Mouse (Mus musculus): ENCODE data around the gene Hist1h2bk.
"Not testable (repeated sequence)": the region's sequence is repeated elsewhere in the genome, so short reads cannot be mapped to it uniquely, and the experiment has no call there.

Hist1h2bk gene

GRCm38 (mm10) chr13:22035267-22036148, at the start of gene Hist1h2bk, which contains the start of gene Hist1h2ah:
Hist1h2bk (plus strand) TSS chr13:22035870.
Hist1h2ah (minus strand) TSS chr13:22035568.
- peak within 1 kb of the TSS; percentile 77 for H3K4me3 ChIP-seq (replicated peaks; ENCODE audit: low read length)
- H3K9me3 ChIP-seq (ENCODE audit: low read length); H3K36me3 ChIP-seq (ENCODE audit: insufficient read depth, low read length); H3K27me3 ChIP-seq (ENCODE audit: insufficient read depth, low read length): not testable (repeated sequence)
- H3K4me1 ChIP-seq (replicated peaks; ENCODE audit: low read depth, low read length): peaks cover 56% of the 10 kb centered on the region

GRCm38 (mm10) chr13:21992550-21992949, 43.1 kb upstream of the Hist1h2bk start:
- Histone ChIP-seq H3K4me3 (replicated peaks; ENCODE audit: low read length) (no peak overlapping the region), H3K27me3 (ENCODE audit: insufficient read depth, low read length) (peaks cover 22% of the 10 kb centered on the region), H3K36me3 (ENCODE audit: insufficient read depth, low read length) (no peaks in the 10 kb centered on the region), H3K9me3 (ENCODE audit: low read length) (peaks cover 6% of the 10 kb centered on the region; the same call in 1 of the 2 replicates), H3K4me1 (replicated peaks; ENCODE audit: low read depth, low read length) (peaks cover 43% of the 10 kb centered on the region)
- TF ChIP-seq NANOG (IDR thresholded peaks at IDR 0.05; ENCODE audit: borderline replicate concordance, low read length) (no peak), CTCF (conservative IDR thresholded peaks at IDR 0.05; ENCODE audit: low read length) (no peak), POU5F1 (IDR thresholded peaks at IDR 0.05; ENCODE audit: borderline replicate concordance, low read length) (no peak)

GRCm38 (mm10) chr13:21993957-21994738, 41.5 kb upstream of the Hist1h2bk start:
- Histone ChIP-seq H3K27me3 (ENCODE audit: insufficient read depth, low read length) (peaks cover 38% of the 10 kb centered on the region), H3K4me1 (replicated peaks; ENCODE audit: low read depth, low read length) (peaks cover 52% of the 10 kb centered on the region), H3K9me3 (ENCODE audit: low read length) (peaks cover 6% of the 10 kb centered on the region; the same call in 1 of the 2 replicates), H3K36me3 (ENCODE audit: insufficient read depth, low read length) (no peaks in the 10 kb centered on the region), H3K4me3 (replicated peaks; ENCODE audit: low read length) (peak overlapping the region; percentile 78)
- TF ChIP-seq CTCF (conservative IDR thresholded peaks at IDR 0.05; ENCODE audit: low read length): no peak

GRCm38 (mm10) chr13:21994896-21995295, 40.8 kb upstream of the Hist1h2bk start:
- H3K4me3 ChIP-seq (replicated peaks; ENCODE audit: low read length): peak overlapping the region; percentile 78
- H3K27me3 ChIP-seq (ENCODE audit: insufficient read depth, low read length): peaks cover 45% of the 10 kb centered on the region
- H3K9me3 ChIP-seq (ENCODE audit: low read length): peaks cover 6% of the 10 kb centered on the region; the same call in 1 of the 2 replicates
- no peaks in the 10 kb centered on the region for H3K36me3 ChIP-seq (ENCODE audit: insufficient read depth, low read length)
- TF ChIP-seq CTCF (conservative IDR thresholded peaks at IDR 0.05; ENCODE audit: low read length) (no peak), POU5F1 (IDR thresholded peaks at IDR 0.05; ENCODE audit: borderline replicate concordance, low read length) (no peak), NANOG (IDR thresholded peaks at IDR 0.05; ENCODE audit: borderline replicate concordance, low read length) (no peak)
- H3K4me1 ChIP-seq (replicated peaks; ENCODE audit: low read depth, low read length): peaks cover 52% of the 10 kb centered on the region

- H3K9me3 ChIP-seq (ENCODE audit: low read length): peaks cover 6% of the 10 kb centered on the region; the same call in 1 of the 2 replicates
- peaks cover 52% of the 10 kb centered on the region for H3K4me1 ChIP-seq (replicated peaks; ENCODE audit: low read depth, low read length)
- no peaks in the 10 kb centered on the region for H3K36me3 ChIP-seq (ENCODE audit: insufficient read depth, low read length)
- H3K27me3 ChIP-seq (ENCODE audit: insufficient read depth, low read length): peaks cover 49% of the 10 kb centered on the region
- no peak for TF ChIP-seq CTCF (conservative IDR thresholded peaks at IDR 0.05; ENCODE audit: low read length)
- no peak for TF ChIP-seq NANOG (IDR thresholded peaks at IDR 0.05; ENCODE audit: borderline replicate concordance, low read length)
- no peak for TF ChIP-seq POU5F1 (IDR thresholded peaks at IDR 0.05; ENCODE audit: borderline replicate concordance, low read length)
- H3K4me3 ChIP-seq (replicated peaks; ENCODE audit: low read length): peak overlapping the region; percentile 78
Measured at GRCm38 (mm10) chr13:21995331-21995914, 40.2 kb upstream of the Hist1h2bk start.

- peaks cover 1% of the 10 kb centered on the region; the same call in 1 of the 2 replicates for H3K9me3 ChIP-seq (ENCODE audit: low read length)
- H3K27me3 ChIP-seq (ENCODE audit: insufficient read depth, low read length): peaks cover 57% of the 10 kb centered on the region
- TF ChIP-seq NANOG (IDR thresholded peaks at IDR 0.05; ENCODE audit: borderline replicate concordance, low read length) (no peak), CTCF (conservative IDR thresholded peaks at IDR 0.05; ENCODE audit: low read length) (no peak), POU5F1 (IDR thresholded peaks at IDR 0.05; ENCODE audit: borderline replicate concordance, low read length) (no peak)
- H3K36me3 ChIP-seq (ENCODE audit: insufficient read depth, low read length): no peaks in the 10 kb centered on the region
- H3K4me3 ChIP-seq (replicated peaks; ENCODE audit: low read length): peak overlapping the region; percentile 78
- H3K4me1 ChIP-seq (replicated peaks; ENCODE audit: low read depth, low read length): peaks cover 55% of the 10 kb centered on the region
Measured at GRCm38 (mm10) chr13:21996101-21996839, 39.4 kb upstream of the Hist1h2bk start.

GRCm38 (mm10) chr13:21996840-21997185, 38.9 kb upstream of the Hist1h2bk start:
- TF ChIP-seq CTCF (conservative IDR thresholded peaks at IDR 0.05; ENCODE audit: low read length) (no peak), NANOG (IDR thresholded peaks at IDR 0.05; ENCODE audit: borderline replicate concordance, low read length) (no peak), POU5F1 (IDR thresholded peaks at IDR 0.05; ENCODE audit: borderline replicate concordance, low read length) (no peak)
- peak overlapping the region; percentile 78 for H3K4me3 ChIP-seq (replicated peaks; ENCODE audit: low read length)
- H3K4me1 ChIP-seq (replicated peaks; ENCODE audit: low read depth, low read length): peaks cover 59% of the 10 kb centered on the region
- no peaks in the 10 kb centered on the region for H3K36me3 ChIP-seq (ENCODE audit: insufficient read depth, low read length)
- peaks cover 62% of the 10 kb centered on the region for H3K27me3 ChIP-seq (ENCODE audit: insufficient read depth, low read length)
- H3K9me3 ChIP-seq (ENCODE audit: low read length): no peaks in the 10 kb centered on the region

All from E14TG2a.4 (cell line).